Mouse (Mus musculus) CH12.LX (cell line): ENCODE measurements around the gene Rspry1. TPM values are rescaled to one million over a fixed set of nuclear protein-coding genes. Genes with fewer than 3 reads are reported as not detected.

Experiments
- DNase-seq: peaks from one replicate; pipeline ENCODE4 v3.0.0-alpha.2; 2013; ENCODE audit errors: extremely low read depth
- H3K27ac ChIP-seq: 2 replicates; pipeline ENCODE4 v1.5.1; 2012; ENCODE audit warnings: low read depth, mild to moderate bottlenecking, control low read depth, moderate library complexity; ENCODE audit not compliant: insufficient read depth
- H3K27me3 ChIP-seq: replicated peaks from 2 replicates; pipeline ENCODE3; 2012; ENCODE audit warnings: inconsistent platforms
- H3K36me3 ChIP-seq, 2 experiments: replicated peaks in 1 of 2; 2 replicates each; pipeline versions ENCODE3 to v1.6.1; 2012; ENCODE audit warnings: inconsistent platforms in 1 of 2, low read length in 1 of 2, mild to moderate bottlenecking in 1 of 2, mixed read lengths in 1 of 2, moderate library complexity in 1 of 2; ENCODE audit not compliant: control insufficient read depth in 1 of 2, insufficient read depth in 1 of 2
- H3K4me1 ChIP-seq, 2 experiments: 2 replicates each; pipeline ENCODE4 v1.6.1; 2012; ENCODE audit warnings: inconsistent platforms in 1 of 2, moderate library complexity in 1 of 2; ENCODE audit not compliant: insufficient read depth in 2 of 2, control insufficient read depth in 1 of 2
- H3K4me2 ChIP-seq: 2 replicates; pipeline ENCODE4 v1.6.1; 2012; ENCODE audit warnings: low read depth, mild to moderate bottlenecking, control low read depth; ENCODE audit not compliant: poor library complexity, insufficient read depth, severe bottlenecking
- H3K4me3 ChIP-seq, 3 experiments: fragments of 150-350 bp in 1 of 3; sonication (generic) in 1 of 3; replicated peaks in 1 of 3; 2 replicates each; pipeline versions ENCODE3 to v1.5.1; 2011 to 2012; ENCODE audit warnings: low read depth in 2 of 3, low read length in 2 of 3, mild to moderate bottlenecking in 2 of 3, moderate library complexity in 2 of 3, control low read depth in 1 of 3, improper control_type of control experiment in 1 of 3, inconsistent platforms in 1 of 3, mixed read lengths in 1 of 3; ENCODE audit not compliant: poor library complexity in 1 of 3
- H3K79me2 ChIP-seq: replicated peaks from 2 replicates; pipeline ENCODE4 v1.6.1; 2012; ENCODE audit warnings: mild to moderate bottlenecking, moderate library complexity; ENCODE audit not compliant: control insufficient read depth, poor library complexity, insufficient read depth, severe bottlenecking; ENCODE audit errors: extremely low read depth
- H3K9ac ChIP-seq: 2 replicates; pipeline ENCODE4 v1.6.1; 2012; ENCODE audit warnings: low read depth, mild to moderate bottlenecking, control low read depth, moderate library complexity; ENCODE audit not compliant: insufficient read depth
- H3K9me3 ChIP-seq: replicated peaks from 2 replicates; pipeline ENCODE3; 2012; ENCODE audit warnings: low read length, inconsistent platforms, mixed read lengths
- BHLHE40 ChIP-seq: IDR thresholded peaks from 2 replicates; pipeline ENCODE4 v1.6.1; 2011; ENCODE audit warnings: mild to moderate bottlenecking, low read depth, low read length, improper control_type of control experiment
- CHD1 ChIP-seq: IDR thresholded peaks from 2 replicates; pipeline ENCODE4 v1.6.1; 2012; ENCODE audit warnings: low read depth, low read length, improper control_type of control experiment, inconsistent platforms
- CTCF ChIP-seq, 2 experiments: IDR thresholded peaks in 1 of 2; conservative IDR thresholded peaks in 1 of 2; 2 replicates each; pipeline ENCODE4 v1.5.1; 2011 to 2012; ENCODE audit warnings: low read depth in 2 of 2, low read length in 2 of 2, improper control_type of control experiment in 1 of 2, inconsistent platforms in 1 of 2, mild to moderate bottlenecking in 1 of 2, moderate library complexity in 1 of 2
- E2F4 ChIP-seq: IDR thresholded peaks from 2 replicates; pipeline ENCODE4 v1.6.1; 2011; ENCODE audit warnings: low read depth, low read length, improper control_type of control experiment; ENCODE audit not compliant: insufficient replicate concordance
- ELF1 ChIP-seq: IDR thresholded peaks from 2 replicates; pipeline ENCODE4 v1.6.1; 2014; ENCODE audit warnings: low read depth, mild to moderate bottlenecking, inconsistent platforms, low read length, improper control_type of control experiment
- GABPA ChIP-seq: IDR thresholded peaks from 2 replicates; pipeline ENCODE4 v1.6.1; 2012; ENCODE audit warnings: low read depth, low read length, improper control_type of control experiment, inconsistent platforms; ENCODE audit not compliant: insufficient replicate concordance
- IRF4 ChIP-seq: IDR thresholded peaks from 2 replicates; pipeline ENCODE4 v1.6.1; 2014; ENCODE audit warnings: low read depth, mild to moderate bottlenecking, inconsistent platforms, low read length, improper control_type of control experiment
- MAFK ChIP-seq: IDR thresholded peaks from 2 replicates; pipeline ENCODE4 v1.6.1; 2011; ENCODE audit warnings: low read length, improper control_type of control experiment; ENCODE audit not compliant: insufficient replicate concordance
- TCF12 ChIP-seq: IDR thresholded peaks from 2 replicates; pipeline ENCODE4 v1.6.1; 2014; ENCODE audit warnings: low read depth, mild to moderate bottlenecking, inconsistent platforms, low read length, improper control_type of control experiment
- UBTF ChIP-seq: IDR thresholded peaks from 2 replicates; pipeline ENCODE4 v1.6.1; 2012; ENCODE audit warnings: low read depth, mild to moderate bottlenecking, inconsistent platforms, low read length, improper control_type of control experiment, moderate library complexity
- USF2 ChIP-seq: conservative IDR thresholded peaks from 2 replicates; pipeline ENCODE4 v1.6.1; 2011; ENCODE audit warnings: low read depth, low read length, improper control_type of control experiment
- ZKSCAN1 ChIP-seq: IDR thresholded peaks from 2 replicates; pipeline ENCODE4 v1.6.1; 2012; ENCODE audit warnings: low read depth, inconsistent platforms, low read length, improper control_type of control experiment, borderline replicate concordance
- ZMIZ1 ChIP-seq: IDR thresholded peaks from 2 replicates; pipeline ENCODE4 v1.6.1; 2012; ENCODE audit warnings: low read depth, mild to moderate bottlenecking, inconsistent platforms, low read length, improper control_type of control experiment
- dilution Hi-C: fragments of 300-500 bp; cut with MboI; formaldehyde crosslinking; loops from 2 replicates; pipeline ENCODE4 v1.14.3; 2020; ENCODE audit warnings: low sequenced_read_pairs; ENCODE audit not compliant: extremely low pct_unique_long_range_greater_than_20kb, extremely low pct_ligation_motif_present
- in situ Hi-C: fragments of 300-500 bp; cut with MboI; formaldehyde crosslinking; loops from 3 replicates; pipeline ENCODE4 v1.14.3; 2019; ENCODE audit warnings: low sequenced_read_pairs, low pct_ligation_motif_present, low pct_unique_long_range_greater_than_20kb, mixed read lengths
- polyA plus RNA-seq: library from polyadenylated mRNA; unstranded; fragments of >175 nt; gene quantifications from 2 replicates; pipeline ENCODE4 v1.2.1, GENCODE M21; 2012; ENCODE audit warnings: low read depth; ENCODE audit not compliant: insufficient read length
- total RNA-seq, 2 experiments: library from RNA; depleted of rRNA; stranded (reverse); fragments of 300-350 nt in 1 of 2; fragments of >200 nt in 1 of 2; gene quantifications; 2 replicates each; pipeline ENCODE4 v1.2.3; 2012 to 2014

Rspry1 gene
- total and polyA plus RNA-seq, 3 experiments: 13.4 to 23.5 (median 18.0) TPM

GRCm38 (mm10) chr8:94641183-94641582, 39.4 kb downstream of the Rspry1 start:
- H3K36me3 ChIP-seq: peaks cover 31 to 69% of the 10 kb centered on the region in 2 experiments
- in situ Hi-C loops (no loop called here), dilution Hi-C loops (no loop called here)
- no peaks in the 10 kb centered on the region for H3K79me2 ChIP-seq
- H3K4me1 ChIP-seq: peaks cover 3 to 16% of the 10 kb centered on the region in 2 experiments; a peak in 1 of 4 replicates
- H3K4me3 ChIP-seq: no peak overlapping the region
- no peak overlapping the region for H3K9ac ChIP-seq
- no peak for TF ChIP-seq MAFK
- TF ChIP-seq UBTF: no peak
- no peak for TF ChIP-seq GABPA
- TF ChIP-seq BHLHE40: no peak
- no peak for TF ChIP-seq ELF1
- no peak for TF ChIP-seq IRF4
- no peak for TF ChIP-seq USF2
- TF ChIP-seq TCF12: no peak
- TF ChIP-seq E2F4: no peak
- DNase-seq: no peak
- H3K27ac ChIP-seq: no peak overlapping the region
- H3K9me3 ChIP-seq: no peaks in the 10 kb centered on the region
- no peaks in the 10 kb centered on the region for H3K27me3 ChIP-seq
- no peak overlapping the region for H3K4me2 ChIP-seq

GRCm38 (mm10) chr8:94641938-94642337, 40.2 kb downstream of the Rspry1 start:
- no peaks in the 10 kb centered on the region for H3K27me3 ChIP-seq
- H3K9ac ChIP-seq: no peak overlapping the region
- H3K79me2 ChIP-seq: no peaks in the 10 kb centered on the region
- no peak overlapping the region for H3K27ac ChIP-seq
- no peak overlapping the region for H3K4me2 ChIP-seq
- H3K36me3 ChIP-seq: peaks cover 37 to 72% of the 10 kb centered on the region in 2 experiments
- H3K4me1 ChIP-seq: peaks cover 3 to 13% of the 10 kb centered on the region in 2 experiments; a peak in 1 of 4 replicates
- no peaks in the 10 kb centered on the region for H3K9me3 ChIP-seq
- in situ Hi-C loops: no loop called here
- H3K4me3 ChIP-seq: no peak overlapping the region
- TF ChIP-seq CTCF (conservative IDR thresholded peaks at IDR 0.05 in 1 of 2, IDR thresholded peaks at IDR 0.05 in 1 of 2; ENCODE audit: low read depth in 2 of 2, low read length in 2 of 2) (peak in 1 of 2 experiments; percentile 37; a peak in 2 of 4 replicates), CHD1 (no peak)
- DNase-seq: no peak
- dilution Hi-C loops: no loop called here

GRCm38 (mm10) chr8:94645202-94645601, 43.5 kb downstream of the Rspry1 start:
- Histone ChIP-seq H3K4me3 (no peak overlapping the region), H3K9me3 (no peaks in the 10 kb centered on the region), H3K9ac (no peak overlapping the region), H3K27me3 (no peaks in the 10 kb centered on the region), H3K4me1 (no peaks in the 10 kb centered on the region), H3K4me2 (no peak overlapping the region), H3K27ac (no peak overlapping the region), H3K79me2 (no peaks in the 10 kb centered on the region), H3K36me3 (peaks cover 30 to 65% of the 10 kb centered on the region in 2 experiments)
- dilution Hi-C loops (no loop called here), in situ Hi-C loops (no loop called here)
- TF ChIP-seq UBTF (no peak), IRF4 (no peak), ZKSCAN1 (no peak), ZMIZ1 (no peak), USF2 (no peak)
- no peak for DNase-seq
